Mouse (Mus musculus) activated CD4-positive, CD25-positive, alpha-beta regulatory T cell (primary cell): ENCODE measurements around the gene Spata7. TPM values are rescaled to one million over a fixed set of nuclear protein-coding genes. Genes with fewer than 3 reads are reported as not detected.

Source experiments
- polyA plus RNA-seq, 2 experiments: library from polyadenylated mRNA; unstranded; fragments of 100-300 nt; shearing (Covaris generic); gene quantifications; one replicate each; pipeline ENCODE4 v1.2.1; 2017

The Spata7 gene
- polyA plus RNA-seq = 1 to 10 TPM in 1 of 2 experiments, not detected in 1; 1.6 TPM

DNA sequence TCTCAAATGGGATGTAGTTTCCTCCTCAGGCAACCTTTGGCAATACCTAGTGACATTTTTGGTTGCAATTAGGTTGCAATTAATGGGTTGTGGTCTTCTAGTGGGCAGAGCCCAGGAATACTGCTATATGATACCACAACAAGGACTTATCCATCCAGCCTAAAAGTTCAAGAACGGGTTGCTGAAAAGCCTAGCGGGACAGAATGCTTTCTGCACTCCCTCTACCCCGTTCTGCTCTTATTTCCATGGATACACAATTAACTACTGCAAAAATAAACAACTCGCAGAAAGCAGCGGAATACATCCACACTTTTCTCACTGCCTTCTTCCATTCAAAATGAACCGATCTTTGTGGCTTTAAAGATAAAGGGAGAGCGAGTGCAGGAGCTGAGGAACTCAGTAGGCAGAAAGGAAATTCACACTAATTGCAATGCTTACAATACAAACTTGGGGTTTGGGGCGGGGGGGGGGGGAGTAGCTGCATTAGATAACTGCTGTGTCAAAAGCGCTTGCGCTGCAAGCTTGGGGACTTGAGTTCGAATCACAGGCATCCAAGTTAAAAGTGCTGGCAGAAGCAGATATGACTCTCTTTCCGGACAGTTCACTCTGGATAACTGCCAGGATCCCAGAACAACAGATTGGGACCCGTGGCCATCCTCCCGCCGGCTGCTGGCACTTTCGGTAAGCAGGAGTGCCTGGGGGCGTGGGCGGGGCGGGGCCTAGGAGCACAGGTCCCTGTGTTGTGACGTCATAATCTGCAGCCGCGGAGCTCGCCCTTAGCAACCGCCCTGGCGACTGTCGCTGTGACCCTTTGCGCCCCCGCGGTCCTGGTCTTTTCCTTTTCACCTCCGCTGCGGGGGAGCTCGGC, at the start of gene Spata7:
Gene Spata7, plus strand, starts transcription at position 766 of the 868 bp plus-strand sequence.

Other genes starting within 250 kb of the Spata7 start
- gene Kcnk10, start 49.8 kb upstream of the Spata7 start, polyA plus RNA-seq = under 1 TPM in 1 of 2 experiments, not detected in 1; 0.32 TPM
- 1 to 10 TPM; 2.0 to 2.9 TPM for gene Ptpn21, start 109.2 kb downstream of the Spata7 start, polyA plus RNA-seq
- gene Zc3h14, start 118.8 kb downstream of the Spata7 start, polyA plus RNA-seq = 100 to 1,000 TPM; 122 to 137 TPM